Mouse (Mus musculus) urinary bladder, postnatal 4 days (tissue): ENCODE data around the gene Sp6.

Source experiments
- DNase-seq, 2 experiments: peaks; one replicate each; pipeline ENCODE4 v3.0.0; 2021 to 2022; ENCODE audit warnings: low spot score in 2 of 2

Sp6 gene

GRCm38 (mm10) chr11:97063274-97063920 is 50.2 kb downstream of the Sp6 start:
- no peak for DNase-seq

- no peak for DNase-seq
Measured at GRCm38 (mm10) chr11:97063921-97064295, 50.7 kb downstream of the Sp6 start.

- DNase-seq: no peak
Measured at GRCm38 (mm10) chr11:97065538-97066295, 52.5 kb downstream of the Sp6 start.

GRCm38 (mm10) chr11:97066656-97067360 is 53.6 kb downstream of the Sp6 start:
- no peak for DNase-seq

GRCm38 (mm10) chr11:97069333-97069732 is 56.1 kb downstream of the Sp6 start:
- DNase-seq: no peak

GRCm38 (mm10) chr11:97069770-97070169 is 56.6 kb downstream of the Sp6 start:
- DNase-seq: no peak

GRCm38 (mm10) chr11:97071129-97071528 is 57.9 kb downstream of the Sp6 start:
- no peak for DNase-seq

- no peak for DNase-seq
Measured at GRCm38 (mm10) chr11:97072533-97072932, 59.3 kb downstream of the Sp6 start.

GRCm38 (mm10) chr11:97074235-97074634 is 61.0 kb downstream of the Sp6 start:
- DNase-seq: no peak
